Mouse (Mus musculus) inflammation-experienced regulatory T-cells, adult 6 months (primary cell): ENCODE data around the gene Sestd1. TPM values are rescaled to one million over a fixed set of nuclear protein-coding genes. Genes with fewer than 3 reads are reported as not detected.
A peak's percentile ranks its signal among the peaks of the same experiment; 100 is the strongest.

Experiments used
- ATAC-seq: one replicate; pipeline ENCODE4 v1.8.0; 2017
- polyA plus RNA-seq, 3 experiments: library from polyadenylated mRNA; unstranded; fragments of 100-300 nt; shearing (Covaris generic); gene quantifications; one replicate each; pipeline ENCODE4 v1.2.1; 2017

The Sestd1 gene
- polyA plus RNA-seq, 3 experiments from 2014 or later, result 0.05 to 0.33 TPM; not detected in 1

GRCm38 (mm10) chr2:77203916-77204315, 76.5 kb downstream of the Sestd1 start:
- ATAC-seq, result no peak

GRCm38 (mm10) chr2:77201900-77202299, 78.5 kb downstream of the Sestd1 start:
- no peak for ATAC-seq

- no peak for ATAC-seq
Observed at GRCm38 (mm10) chr2:77200958-77201614, 79.3 kb downstream of the Sestd1 start.

GRCm38 (mm10) chr2:77200379-77200778, 80.0 kb downstream of the Sestd1 start:
- ATAC-seq, result no peak

- ATAC-seq, result no peak
Observed at GRCm38 (mm10) chr2:77198246-77198645, 82.1 kb downstream of the Sestd1 start.

- ATAC-seq, result no peak
Observed at GRCm38 (mm10) chr2:77196819-77197218, 83.6 kb downstream of the Sestd1 start.

- ATAC-seq, result no peak
Observed at GRCm38 (mm10) chr2:77195056-77195455, 85.3 kb downstream of the Sestd1 start.

DNA sequence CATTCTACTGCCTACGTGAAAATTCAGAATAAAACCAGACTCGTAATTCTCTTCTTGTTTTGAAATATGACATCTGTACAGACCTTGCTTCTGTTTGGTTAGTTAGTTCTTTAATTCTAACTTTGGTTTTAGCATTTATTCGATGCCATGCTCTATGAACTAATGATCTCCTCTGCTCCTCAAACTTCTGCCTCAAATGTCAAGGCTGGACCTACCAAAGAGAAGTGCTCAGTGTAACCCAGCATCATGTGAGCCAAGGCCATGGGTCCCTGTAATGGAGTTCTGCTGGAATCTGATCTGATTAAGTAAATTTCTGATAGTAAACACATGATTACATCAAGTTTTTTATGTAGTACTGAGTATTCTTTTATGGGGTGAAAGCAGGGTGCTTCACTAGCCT, 88.6 kb downstream of the Sestd1 start:
- ATAC-seq, result no peak

GRCm38 (mm10) chr2:77190891-77191290, 89.5 kb downstream of the Sestd1 start:
- no peak for ATAC-seq

DNA sequence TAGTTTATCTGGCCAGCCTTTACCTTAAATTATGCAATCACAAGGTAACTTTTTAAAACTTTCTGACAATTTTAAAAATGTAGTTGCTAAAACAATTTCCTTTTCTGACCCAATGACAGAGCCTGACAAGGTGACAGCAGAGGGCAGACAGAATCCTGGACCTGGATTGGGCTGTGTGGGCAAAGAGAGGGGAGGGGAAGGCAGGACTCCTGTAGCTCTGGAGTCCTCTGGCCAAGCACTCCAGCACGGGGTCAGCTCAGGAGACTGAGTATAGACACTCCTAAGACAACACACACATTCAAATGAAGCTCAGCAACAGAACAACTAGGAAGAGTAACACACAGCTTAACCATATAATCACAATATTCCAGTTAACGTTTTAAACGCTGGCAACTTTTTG, 90.1 kb downstream of the Sestd1 start:
- no peak for ATAC-seq

- no peak for ATAC-seq
Observed at GRCm38 (mm10) chr2:77189671-77190070, 90.7 kb downstream of the Sestd1 start.

DNA sequence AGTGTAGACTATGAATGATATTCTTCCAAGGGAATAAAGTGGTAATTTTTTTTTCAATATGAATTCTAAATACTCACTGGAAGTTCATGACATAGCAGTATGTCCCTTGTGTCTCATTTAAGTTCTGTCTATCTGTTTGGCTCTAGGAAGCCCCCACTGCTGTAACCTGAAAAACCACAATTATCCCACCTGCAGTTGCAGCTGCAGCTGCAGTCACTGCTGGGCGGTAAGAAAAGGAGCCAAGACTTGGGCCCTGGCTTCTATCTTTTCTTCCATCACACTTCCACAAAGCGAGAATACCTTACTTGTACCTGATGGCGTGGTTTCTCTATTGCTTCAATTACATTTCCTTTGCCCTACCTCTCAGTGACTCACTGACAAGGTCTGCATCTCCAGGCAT, 92.9 kb downstream of the Sestd1 start:
- ATAC-seq, result no peak

DNA sequence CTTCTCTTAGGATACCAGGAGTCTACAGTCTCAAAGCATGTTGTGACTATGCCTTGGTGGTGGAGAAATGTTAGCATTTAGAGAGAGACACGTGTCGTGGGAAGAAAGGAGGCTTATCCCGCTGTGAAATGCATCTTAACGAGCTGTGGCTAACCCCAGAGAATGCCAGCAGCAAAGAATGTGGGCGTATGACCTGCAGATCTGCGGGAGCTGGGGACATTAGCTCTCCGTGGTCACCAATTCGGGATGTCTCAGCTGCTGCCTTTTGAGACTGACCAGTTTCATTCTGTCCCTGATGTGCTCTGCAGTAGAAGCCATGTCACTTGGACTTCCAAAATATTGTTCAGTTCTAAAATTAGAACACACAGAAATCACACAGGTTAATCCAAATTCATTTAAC, 93.5 kb downstream of the Sestd1 start:
- no peak for ATAC-seq

DNA sequence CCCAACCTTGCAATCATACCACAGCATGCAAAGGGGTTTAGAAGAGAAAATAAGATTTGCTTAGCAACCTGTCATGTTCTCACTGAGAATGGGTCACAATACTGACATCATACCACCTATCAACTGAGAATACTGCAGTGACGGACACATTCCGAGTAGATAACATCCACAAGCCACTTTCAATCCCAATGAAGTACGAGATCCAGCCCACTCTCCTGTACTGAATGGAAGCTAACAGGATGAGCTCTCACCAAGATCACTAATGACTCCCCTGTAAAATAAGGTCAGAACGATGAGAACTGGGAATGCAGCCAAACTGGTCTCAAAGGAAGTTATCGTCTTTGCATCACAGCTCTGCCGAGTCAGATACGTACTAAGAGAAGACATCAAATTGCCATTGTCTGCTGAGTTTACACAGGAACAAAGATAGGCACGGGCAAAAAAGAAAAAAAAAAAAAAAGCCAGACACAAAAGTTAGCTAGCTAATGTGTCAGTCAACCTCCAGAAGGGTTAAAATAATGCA, 96.3 kb downstream of the Sestd1 start:
- no peak for ATAC-seq

DNA sequence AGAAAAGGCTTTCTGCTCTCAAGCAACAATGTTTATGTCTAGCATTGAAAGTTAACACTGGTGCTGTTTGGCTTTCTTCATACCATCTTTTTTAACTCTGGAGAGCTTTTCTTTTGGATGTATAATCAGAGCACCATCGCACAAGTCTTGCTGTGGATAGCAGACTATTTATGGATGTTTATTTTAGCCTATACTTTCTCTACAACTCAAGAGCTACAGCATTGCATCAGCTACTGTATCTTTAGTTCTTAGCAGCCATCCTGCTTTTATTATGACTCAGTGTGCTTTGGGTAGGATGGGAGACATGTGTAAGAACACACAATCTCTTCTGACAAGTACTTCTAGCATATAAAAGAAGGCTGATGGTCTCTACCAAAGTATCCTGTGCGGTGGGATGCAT, 96.7 kb downstream of the Sestd1 start:
- no peak for ATAC-seq

DNA sequence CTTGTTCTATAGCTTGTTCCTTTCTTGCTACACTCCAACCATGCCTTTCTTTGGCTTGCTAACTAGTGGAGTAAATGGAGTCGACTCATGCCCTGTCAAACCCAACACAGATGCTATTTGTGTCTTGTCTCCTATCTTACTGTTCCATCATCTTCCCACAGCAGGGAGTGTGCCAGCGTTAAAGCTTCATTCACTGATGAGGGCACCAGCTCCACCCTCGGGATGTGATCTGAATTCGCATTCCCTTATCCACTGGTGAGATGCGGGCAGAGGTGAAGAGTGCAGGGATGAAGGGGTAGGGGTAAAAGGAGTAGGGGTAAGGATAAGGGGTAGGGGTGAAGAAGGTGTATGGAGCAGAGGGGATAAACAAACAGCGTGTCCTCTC, 97.4 kb downstream of the Sestd1 start:
- no peak for ATAC-seq

- ATAC-seq, result no peak
Observed at GRCm38 (mm10) chr2:77182271-77182995, 98.0 kb downstream of the Sestd1 start.

- no peak for ATAC-seq
Observed at GRCm38 (mm10) chr2:77177472-77177871, 102.9 kb downstream of the Sestd1 start.

GRCm38 (mm10) chr2:77176413-77176812, 104.0 kb downstream of the Sestd1 start:
- ATAC-seq, result peak; percentile 35

DNA sequence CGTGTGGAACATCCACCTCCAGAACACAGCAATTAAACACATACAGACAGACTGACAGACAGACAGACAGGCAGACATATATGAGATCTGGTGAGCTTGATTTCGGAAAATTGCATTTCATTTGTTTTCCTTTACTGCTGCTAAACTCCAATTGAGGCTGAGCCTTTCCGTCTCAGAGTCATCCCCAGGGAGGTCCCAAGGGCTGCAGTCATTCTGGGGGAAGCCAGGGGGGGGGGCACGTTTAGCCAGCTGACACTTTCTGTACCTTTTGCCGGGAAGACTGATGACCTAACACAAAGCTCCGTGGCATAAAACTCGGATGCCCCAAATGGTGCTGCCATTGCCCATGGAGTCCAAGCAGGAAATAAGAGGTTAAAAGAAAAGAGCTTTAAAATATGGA, 105.0 kb downstream of the Sestd1 start:
- ATAC-seq, result no peak

DNA sequence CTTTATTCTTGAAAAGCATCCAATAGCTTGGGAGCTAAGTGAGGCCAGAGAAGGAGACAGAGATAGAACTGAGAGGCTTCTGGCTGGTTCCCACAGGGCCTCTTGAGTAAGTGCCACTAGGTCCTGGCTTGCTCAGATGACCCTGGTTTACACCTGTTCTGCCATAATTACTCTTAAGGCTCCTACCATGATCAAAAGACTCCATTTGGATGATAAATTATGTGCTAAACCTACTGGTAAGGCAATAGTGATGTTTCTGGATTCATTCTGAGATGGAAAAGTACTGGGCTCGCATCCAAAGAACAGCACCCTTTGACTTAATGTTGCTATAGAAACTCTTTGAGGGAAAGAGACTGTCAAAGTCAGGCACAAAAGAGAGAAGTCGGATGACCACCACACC, 106.1 kb downstream of the Sestd1 start:
- ATAC-seq, result no peak

DNA sequence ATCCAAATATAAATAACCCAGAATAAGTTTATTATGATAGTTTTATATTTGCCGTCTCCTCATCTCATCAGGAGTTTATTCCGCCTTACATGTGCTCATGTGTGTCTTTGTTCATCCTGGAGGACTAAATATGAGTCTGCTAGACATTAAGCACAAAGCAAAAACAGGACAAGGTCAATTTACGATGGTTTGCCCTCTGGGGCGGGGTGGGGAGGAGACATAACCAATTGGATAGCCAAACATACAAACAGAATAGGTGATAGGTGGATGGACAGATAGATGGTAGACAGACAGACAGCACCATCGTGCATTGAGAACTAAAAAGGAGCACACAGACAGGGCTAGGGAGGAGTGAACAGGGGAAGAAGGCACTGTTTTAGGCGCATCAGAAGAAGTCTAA, 106.6 kb downstream of the Sestd1 start:
- ATAC-seq, result no peak

- ATAC-seq, result no peak
Observed at GRCm38 (mm10) chr2:77173366-77173765, 107.0 kb downstream of the Sestd1 start.

DNA sequence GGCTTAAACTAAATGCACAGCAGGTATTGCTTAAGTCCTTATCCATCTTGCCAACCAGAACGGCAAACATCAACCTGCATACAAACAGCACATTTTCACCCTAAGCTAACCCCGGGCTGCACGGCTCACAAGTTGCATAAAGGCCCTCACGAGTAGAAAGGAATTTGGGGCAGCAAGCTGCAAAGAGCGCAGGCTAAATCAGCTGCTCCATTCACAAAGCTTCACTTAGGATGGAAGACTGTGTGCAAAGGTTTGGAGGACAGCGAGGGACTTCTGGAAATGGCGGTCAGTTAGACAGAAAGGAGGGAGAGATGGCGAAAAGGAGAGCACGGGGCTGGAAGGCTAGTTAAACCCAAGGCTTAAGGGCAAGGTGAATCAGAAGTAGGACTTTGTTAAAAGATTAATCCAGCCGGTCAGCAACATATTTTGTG, 108.1 kb downstream of the Sestd1 start:
- ATAC-seq, result no peak
